Mouse (Mus musculus) CH12.LX (cell line): ENCODE results near the gene Hcn1. TPM values are rescaled to one million over a fixed set of nuclear protein-coding genes. Genes with fewer than 3 reads are reported as not detected.

Experiments used
- DNase-seq: peaks from one replicate; pipeline ENCODE4 v3.0.0-alpha.2; 2013; ENCODE audit errors: extremely low read depth
- H3K27ac ChIP-seq: 2 replicates; pipeline ENCODE4 v1.5.1; 2012; ENCODE audit warnings: low read depth, mild to moderate bottlenecking, control low read depth, moderate library complexity; ENCODE audit not compliant: insufficient read depth
- H3K27me3 ChIP-seq: replicated peaks from 2 replicates; pipeline ENCODE3; 2012; ENCODE audit warnings: inconsistent platforms
- H3K36me3 ChIP-seq, 2 experiments: replicated peaks in 1 of 2; 2 replicates each; pipeline versions ENCODE3 to v1.6.1; 2012; ENCODE audit warnings: inconsistent platforms in 1 of 2, low read length in 1 of 2, mild to moderate bottlenecking in 1 of 2, mixed read lengths in 1 of 2, moderate library complexity in 1 of 2; ENCODE audit not compliant: control insufficient read depth in 1 of 2, insufficient read depth in 1 of 2
- H3K4me1 ChIP-seq, 2 experiments: 2 replicates each; pipeline ENCODE4 v1.6.1; 2012; ENCODE audit warnings: inconsistent platforms in 1 of 2, moderate library complexity in 1 of 2; ENCODE audit not compliant: insufficient read depth in 2 of 2, control insufficient read depth in 1 of 2
- H3K4me2 ChIP-seq: 2 replicates; pipeline ENCODE4 v1.6.1; 2012; ENCODE audit warnings: low read depth, mild to moderate bottlenecking, control low read depth; ENCODE audit not compliant: poor library complexity, insufficient read depth, severe bottlenecking
- H3K4me3 ChIP-seq, 3 experiments: fragments of 150-350 bp in 1 of 3; sonication (generic) in 1 of 3; replicated peaks in 1 of 3; 2 replicates each; pipeline versions ENCODE3 to v1.5.1; 2011 to 2012; ENCODE audit warnings: low read depth in 2 of 3, low read length in 2 of 3, mild to moderate bottlenecking in 2 of 3, moderate library complexity in 2 of 3, control low read depth in 1 of 3, improper control_type of control experiment in 1 of 3, inconsistent platforms in 1 of 3, mixed read lengths in 1 of 3; ENCODE audit not compliant: poor library complexity in 1 of 3
- H3K79me2 ChIP-seq: replicated peaks from 2 replicates; pipeline ENCODE4 v1.6.1; 2012; ENCODE audit warnings: mild to moderate bottlenecking, moderate library complexity; ENCODE audit not compliant: control insufficient read depth, poor library complexity, insufficient read depth, severe bottlenecking; ENCODE audit errors: extremely low read depth
- H3K9ac ChIP-seq: 2 replicates; pipeline ENCODE4 v1.6.1; 2012; ENCODE audit warnings: low read depth, mild to moderate bottlenecking, control low read depth, moderate library complexity; ENCODE audit not compliant: insufficient read depth
- H3K9me3 ChIP-seq: replicated peaks from 2 replicates; pipeline ENCODE3; 2012; ENCODE audit warnings: low read length, inconsistent platforms, mixed read lengths
- BHLHE40 ChIP-seq: IDR thresholded peaks from 2 replicates; pipeline ENCODE4 v1.6.1; 2011; ENCODE audit warnings: mild to moderate bottlenecking, low read depth, low read length, improper control_type of control experiment
- CHD1 ChIP-seq: IDR thresholded peaks from 2 replicates; pipeline ENCODE4 v1.6.1; 2012; ENCODE audit warnings: low read depth, low read length, improper control_type of control experiment, inconsistent platforms
- CHD2 ChIP-seq: IDR thresholded peaks from 2 replicates; pipeline ENCODE4 v1.6.1; 2011; ENCODE audit warnings: low read length, improper control_type of control experiment
- E2F4 ChIP-seq: IDR thresholded peaks from 2 replicates; pipeline ENCODE4 v1.6.1; 2011; ENCODE audit warnings: low read depth, low read length, improper control_type of control experiment; ENCODE audit not compliant: insufficient replicate concordance
- ELF1 ChIP-seq: IDR thresholded peaks from 2 replicates; pipeline ENCODE4 v1.6.1; 2014; ENCODE audit warnings: low read depth, mild to moderate bottlenecking, inconsistent platforms, low read length, improper control_type of control experiment
- EP300 ChIP-seq: IDR thresholded peaks from 2 replicates; pipeline ENCODE4 v1.6.1; 2011; ENCODE audit warnings: low read length, improper control_type of control experiment
- ETS1 ChIP-seq: conservative IDR thresholded peaks from 2 replicates; pipeline ENCODE4 v1.6.1; 2012; ENCODE audit warnings: low read depth, mild to moderate bottlenecking, inconsistent platforms, low read length, improper control_type of control experiment, moderate library complexity
- HCFC1 ChIP-seq: IDR thresholded peaks from 2 replicates; pipeline ENCODE4 v1.6.1; 2012; ENCODE audit warnings: low read depth, mild to moderate bottlenecking, inconsistent platforms, low read length, improper control_type of control experiment
- JUND ChIP-seq: conservative IDR thresholded peaks from 2 replicates; pipeline ENCODE4 v1.6.1; 2011; ENCODE audit warnings: low read depth, low read length, improper control_type of control experiment
- KAT2A ChIP-seq: IDR thresholded peaks from 2 replicates; pipeline ENCODE4 v1.6.1; 2012; ENCODE audit warnings: low read length, improper control_type of control experiment, inconsistent platforms; ENCODE audit not compliant: insufficient replicate concordance
- MAFK ChIP-seq: IDR thresholded peaks from 2 replicates; pipeline ENCODE4 v1.6.1; 2011; ENCODE audit warnings: low read length, improper control_type of control experiment; ENCODE audit not compliant: insufficient replicate concordance
- MAX ChIP-seq: IDR thresholded peaks from 2 replicates; pipeline ENCODE4 v1.6.1; 2011; ENCODE audit warnings: low read length, improper control_type of control experiment
- MXI1 ChIP-seq: IDR thresholded peaks from 2 replicates; pipeline ENCODE4 v1.6.1; 2011; ENCODE audit warnings: mild to moderate bottlenecking, low read depth, low read length, improper control_type of control experiment
- MYC ChIP-seq: IDR thresholded peaks from 2 replicates; pipeline ENCODE4 v1.6.1; 2011; ENCODE audit warnings: low read depth, mild to moderate bottlenecking, improper control_type of control experiment, low read length
- NELFE ChIP-seq: IDR thresholded peaks from 2 replicates; pipeline ENCODE4 v1.6.1; 2011; ENCODE audit warnings: low read depth, low read length, improper control_type of control experiment
- NRF1 ChIP-seq: IDR thresholded peaks from 2 replicates; pipeline ENCODE4 v1.6.1; 2014; ENCODE audit warnings: low read depth, mild to moderate bottlenecking, inconsistent platforms, low read length, improper control_type of control experiment, moderate library complexity
- PAX5 ChIP-seq: IDR thresholded peaks from 2 replicates; pipeline ENCODE4 v1.6.1; 2012; ENCODE audit warnings: low read length, inconsistent platforms, mixed read lengths
- POLR2A ChIP-seq: IDR thresholded peaks from 2 replicates; pipeline ENCODE4 v1.6.1; 2011; ENCODE audit warnings: low read depth, mild to moderate bottlenecking, improper control_type of control experiment, low read length
- POLR2AphosphoS2 ChIP-seq: IDR thresholded peaks from 2 replicates; pipeline ENCODE4 v1.6.1; 2011; ENCODE audit warnings: low read depth, low read length, improper control_type of control experiment
- RCOR1 ChIP-seq: conservative IDR thresholded peaks from 2 replicates; pipeline ENCODE4 v1.6.1; 2012; ENCODE audit warnings: low read depth, mild to moderate bottlenecking, inconsistent platforms, low read length, improper control_type of control experiment
- TBP ChIP-seq: conservative IDR thresholded peaks from 2 replicates; pipeline ENCODE4 v1.6.1; 2011; ENCODE audit warnings: low read depth, low read length, improper control_type of control experiment
- TCF12 ChIP-seq: IDR thresholded peaks from 2 replicates; pipeline ENCODE4 v1.6.1; 2014; ENCODE audit warnings: low read depth, mild to moderate bottlenecking, inconsistent platforms, low read length, improper control_type of control experiment
- UBTF ChIP-seq: IDR thresholded peaks from 2 replicates; pipeline ENCODE4 v1.6.1; 2012; ENCODE audit warnings: low read depth, mild to moderate bottlenecking, inconsistent platforms, low read length, improper control_type of control experiment, moderate library complexity
- USF1 ChIP-seq: IDR thresholded peaks from 2 replicates; pipeline ENCODE4 v1.6.1; 2014; ENCODE audit warnings: low read depth, mild to moderate bottlenecking, inconsistent platforms, low read length, improper control_type of control experiment
- ZKSCAN1 ChIP-seq: IDR thresholded peaks from 2 replicates; pipeline ENCODE4 v1.6.1; 2012; ENCODE audit warnings: low read depth, inconsistent platforms, low read length, improper control_type of control experiment, borderline replicate concordance
- ZMIZ1 ChIP-seq: IDR thresholded peaks from 2 replicates; pipeline ENCODE4 v1.6.1; 2012; ENCODE audit warnings: low read depth, mild to moderate bottlenecking, inconsistent platforms, low read length, improper control_type of control experiment
- ZNF384 ChIP-seq: IDR thresholded peaks from 2 replicates; pipeline ENCODE4 v1.6.1; 2012; ENCODE audit warnings: low read depth, low read length, improper control_type of control experiment, inconsistent platforms
- dilution Hi-C: fragments of 300-500 bp; cut with MboI; formaldehyde crosslinking; loops from 2 replicates; pipeline ENCODE4 v1.14.3; 2020; ENCODE audit warnings: low sequenced_read_pairs; ENCODE audit not compliant: extremely low pct_unique_long_range_greater_than_20kb, extremely low pct_ligation_motif_present
- in situ Hi-C: fragments of 300-500 bp; cut with MboI; formaldehyde crosslinking; loops from 3 replicates; pipeline ENCODE4 v1.14.3; 2019; ENCODE audit warnings: low sequenced_read_pairs, low pct_ligation_motif_present, low pct_unique_long_range_greater_than_20kb, mixed read lengths
- polyA plus RNA-seq: library from polyadenylated mRNA; unstranded; fragments of >175 nt; gene quantifications from 2 replicates; pipeline ENCODE4 v1.2.1, GENCODE M21; 2012; ENCODE audit warnings: low read depth; ENCODE audit not compliant: insufficient read length
- total RNA-seq, 2 experiments: library from RNA; depleted of rRNA; stranded (reverse); fragments of 300-350 nt in 1 of 2; fragments of >200 nt in 1 of 2; gene quantifications; 2 replicates each; pipeline ENCODE4 v1.2.3; 2012 to 2014

Gene Hcn1
- total and polyA plus RNA-seq, 3 experiments = not detected

- H3K79me2 ChIP-seq = no peaks in the 10 kb centered on the region
- no peak overlapping the region for H3K27ac ChIP-seq
- dilution Hi-C loops (no loop called here), in situ Hi-C loops (no loop called here)
- no peak overlapping the region for H3K4me3 ChIP-seq
- H3K9ac ChIP-seq = no peak overlapping the region
- H3K4me2 ChIP-seq = no peak overlapping the region
- TF ChIP-seq POLR2A = no peak
- TF ChIP-seq NELFE = no peak
- TF ChIP-seq JUND = no peak
- no peak for TF ChIP-seq MYC
- no peak for TF ChIP-seq MAFK
- no peak for TF ChIP-seq MXI1
- TF ChIP-seq CHD2 = no peak
- TF ChIP-seq RCOR1 = no peak
- no peak for TF ChIP-seq NRF1
- TF ChIP-seq CHD1 = no peak
- no peak for TF ChIP-seq E2F4
- TF ChIP-seq HCFC1 = no peak
- no peak for TF ChIP-seq EP300
- TF ChIP-seq KAT2A = no peak
- no peak for TF ChIP-seq TBP
- no peak for TF ChIP-seq ZKSCAN1
- TF ChIP-seq UBTF = no peak
- no peak for TF ChIP-seq PAX5
- no peak for TF ChIP-seq ETS1
- TF ChIP-seq, all 38 proteins: peak for 0
- Histone ChIP-seq H3K9me3 (peaks cover 11% of the 10 kb centered on the region), H3K27me3 (no peaks in the 10 kb centered on the region), H3K36me3 (no peaks in the 10 kb centered on the region), H3K4me1 (no peaks in the 10 kb centered on the region)
- no peak for DNase-seq
Observed at GRCm38 (mm10) chr13:117958496-117959421, 356.6 kb downstream of the Hcn1 start.

GRCm38 (mm10) chr13:117964620-117965019 is 362.5 kb downstream of the Hcn1 start:
- H3K27me3 ChIP-seq = no peaks in the 10 kb centered on the region
- dilution Hi-C loops = no loop called here

More at GRCm38 (mm10) chr13:117964620-117965019, 362.5 kb downstream of the Hcn1 start:
- TF ChIP-seq MAX (no peak), KAT2A (no peak), ZKSCAN1 (no peak), USF1 (no peak), TBP (no peak), CHD1 (no peak), MAFK (no peak), E2F4 (no peak), NRF1 (no peak), ZNF384 (no peak), ZMIZ1 (no peak), BHLHE40 (no peak), TCF12 (no peak), POLR2AphosphoS2 (no peak), ELF1 (no peak), UBTF (no peak), MYC (no peak), HCFC1 (no peak), EP300 (no peak), MXI1 (no peak)
- TF ChIP-seq, all 38 proteins: peak for 0
- Histone ChIP-seq H3K79me2 (no peaks in the 10 kb centered on the region), H3K36me3 (no peaks in the 10 kb centered on the region), H3K4me1 (no peaks in the 10 kb centered on the region), H3K9me3 (no peaks in the 10 kb centered on the region), H3K27ac (no peak overlapping the region), H3K9ac (no peak overlapping the region), H3K4me2 (no peak overlapping the region), H3K4me3 (no peak overlapping the region)
- no peak for DNase-seq
- in situ Hi-C loops = no loop called here
